9 mouse cellular contexts compared by ENCODE assay signal in genomic region chr17:75615335-75615734, GRCm38 (mm10).
DNase-seq lines count a peak whose midpoint lies in the region; ATAC-seq and TF ChIP-seq lines count a peak whose summit lies in the region.
"Had no signal": no experiment of that assay in that cellular context is flagged by ENCODE, and none has a peak within 500 bp of the region (broad histone marks: within the 10 kb centered on the region; RNA-seq: fewer than 3 reads in every experiment).

No protein-coding gene starts in this region.

- H3K4me2 ChIP-seq in hindbrain, embryonic 13.5 days, result no peak overlapping the region
- no peak overlapping the region for H3K4me2 ChIP-seq in liver, embryonic 11.5 days
- H3K4me2 ChIP-seq: embryonic facial prominence, embryonic 15.5 days had no signal

- no peaks in the 10 kb centered on the region for H3K4me1 ChIP-seq in hindbrain, embryonic 10.5 days (replicated peaks)
- H3K4me1 ChIP-seq in hindbrain, embryonic 13.5 days (replicated peaks), result no peaks in the 10 kb centered on the region
- no peaks in the 10 kb centered on the region for H3K4me1 ChIP-seq in E14TG2a.4 (replicated peaks; ENCODE audit: low read depth, low read length)
- H3K4me1 ChIP-seq in embryonic facial prominence, embryonic 10.5 days, result no peaks in the 10 kb centered on the region
- no peaks in the 10 kb centered on the region for H3K4me1 ChIP-seq in liver, embryonic 11.5 days (replicated peaks; ENCODE audit: control insufficient read depth, insufficient read depth, low read length)
- H3K4me1 ChIP-seq: embryonic facial prominence, embryonic 15.5 days had no signal

- TF ChIP-seq CTCF in E14TG2a.4 (conservative IDR thresholded peaks at IDR 0.05; ENCODE audit: low read length), result peak; percentile 75

- H3K27me3 ChIP-seq in hindbrain, embryonic 10.5 days (ENCODE audit: insufficient read depth, poor library complexity, severe bottlenecking), result no peaks in the 10 kb centered on the region
- no peaks in the 10 kb centered on the region for H3K27me3 ChIP-seq in hindbrain, embryonic 13.5 days
- H3K27me3 ChIP-seq in E14TG2a.4 (ENCODE audit: insufficient read depth, low read length), result no peaks in the 10 kb centered on the region
- H3K27me3 ChIP-seq in embryonic facial prominence, embryonic 10.5 days (replicated peaks; ENCODE audit: low read depth, poor library complexity, severe bottlenecking), result no peaks in the 10 kb centered on the region
- no peaks in the 10 kb centered on the region for H3K27me3 ChIP-seq in liver, embryonic 11.5 days (replicated peaks; ENCODE audit: control insufficient read depth, insufficient read depth, low read length)
- H3K27me3 ChIP-seq: embryonic facial prominence, embryonic 15.5 days had no signal

- H3K9me3 ChIP-seq in hindbrain, embryonic 10.5 days, result no peaks in the 10 kb centered on the region
- H3K9me3 ChIP-seq in hindbrain, embryonic 13.5 days, result no peaks in the 10 kb centered on the region
- H3K9me3 ChIP-seq in E14TG2a.4 (ENCODE audit: low read length), result no peaks in the 10 kb centered on the region
- H3K9me3 ChIP-seq in embryonic facial prominence, embryonic 10.5 days, result no peaks in the 10 kb centered on the region
- H3K9me3 ChIP-seq in liver, embryonic 11.5 days (ENCODE audit: control insufficient read depth, low read length), result no peaks in the 10 kb centered on the region
- H3K9me3 ChIP-seq: embryonic facial prominence, embryonic 15.5 days had no signal

- no peak overlapping the region for H3K4me3 ChIP-seq in hindbrain, embryonic 10.5 days
- H3K4me3 ChIP-seq in hindbrain, embryonic 13.5 days, result no peak overlapping the region
- H3K4me3 ChIP-seq in E14TG2a.4 (replicated peaks; ENCODE audit: low read length), result no peak overlapping the region
- no peak overlapping the region for H3K4me3 ChIP-seq in embryonic facial prominence, embryonic 10.5 days
- no peak overlapping the region for H3K4me3 ChIP-seq in liver, embryonic 11.5 days (ENCODE audit: low read depth, low read length)
- H3K4me3 ChIP-seq: embryonic facial prominence, embryonic 15.5 days had no signal

- WGBS in hindbrain, embryonic 10.5 days, result 78% methylated on average over 2 of the region's 2 CpGs
- WGBS in hindbrain, embryonic 13.5 days, result 89% methylated on average over 2 of the region's 2 CpGs
- 79% methylated on average over 2 of the region's 2 CpGs for WGBS in embryonic facial prominence, embryonic 10.5 days
- 76% methylated on average over 2 of the region's 2 CpGs for WGBS in liver, embryonic 11.5 days

- H3K36me3 ChIP-seq in hindbrain, embryonic 10.5 days, result no peaks in the 10 kb centered on the region
- no peaks in the 10 kb centered on the region for H3K36me3 ChIP-seq in hindbrain, embryonic 13.5 days
- no peaks in the 10 kb centered on the region for H3K36me3 ChIP-seq in E14TG2a.4 (ENCODE audit: insufficient read depth, low read length)
- H3K36me3 ChIP-seq in embryonic facial prominence, embryonic 10.5 days (replicated peaks), result no peaks in the 10 kb centered on the region
- H3K36me3 ChIP-seq in liver, embryonic 11.5 days (ENCODE audit: control insufficient read depth, insufficient read depth, low read length), result no peaks in the 10 kb centered on the region
- H3K36me3 ChIP-seq: embryonic facial prominence, embryonic 15.5 days had no signal

- DNase-seq in hindbrain, embryonic 10.5 days (ENCODE audit: low spot score), result peak; percentile 8
- DNase-seq in 3T3-L1 (ENCODE audit: low read depth, low spot score), result peak; percentile 67
- peak; percentile 47 for DNase-seq in embryonic facial prominence, embryonic 10.5 days (ENCODE audit: low spot score)
- no peak for DNase-seq in liver, embryonic 11.5 days (ENCODE audit: low spot score)
- no peak for DNase-seq in frontal cortex, postnatal 25 days (ENCODE audit: low spot score in 2 of 2)

- no peak overlapping the region for H3K9ac ChIP-seq in hindbrain, embryonic 13.5 days
- H3K9ac ChIP-seq in liver, embryonic 11.5 days (ENCODE audit: low read depth, low read length), result no peak overlapping the region
- H3K9ac ChIP-seq: embryonic facial prominence, embryonic 15.5 days had no signal

- no peak overlapping the region for H3K27ac ChIP-seq in hindbrain, embryonic 10.5 days
- no peak overlapping the region for H3K27ac ChIP-seq in hindbrain, embryonic 13.5 days
- no peak overlapping the region for H3K27ac ChIP-seq in embryonic facial prominence, embryonic 10.5 days (replicated peaks)
- H3K27ac ChIP-seq in liver, embryonic 11.5 days (ENCODE audit: low read depth, low read length), result no peak overlapping the region
- H3K27ac ChIP-seq: embryonic facial prominence, embryonic 15.5 days had no signal

- no peak for ATAC-seq in hindbrain, embryonic 13.5 days (ENCODE audit: low FRiP score)
- 0 out of 2 replicates have a peak, but pooled peaks have one; percentile 41 for ATAC-seq in liver, embryonic 11.5 days (replicated peaks; ENCODE audit: low FRiP score)
- ATAC-seq in activated CD4-positive, CD25-positive, alpha-beta regulatory T cell, adult 4 months, result no peak

Comparison
In these comparisons a context has a peak if more than half of its experiments do, and no peak if none do; other contexts are left out.
1. DNase-seq: peak in hindbrain, embryonic 10.5 days (single experiment), 3T3-L1 (single experiment) and embryonic facial prominence, embryonic 10.5 days (single experiment); none in liver, embryonic 11.5 days (single experiment) and frontal cortex, postnatal 25 days (0 of 2).